ENCODE assay signal across 8 mouse cellular contexts in genomic region chr9:109054712-109055111, GRCm38 (mm10). TPM values are rescaled to one million over a fixed set of nuclear protein-coding genes. Genes with fewer than 3 reads are reported as not detected.
DNase-seq lines count a peak whose midpoint lies in the region; ATAC-seq and TF ChIP-seq lines count a peak whose summit lies in the region.

No protein-coding gene starts in this region.

- TF ChIP-seq POLR2A in bone marrow, adult 2 months (IDR thresholded peaks at IDR 0.05; ENCODE audit: borderline replicate concordance, control insufficient read depth, low read depth, low read length), result no peak
- TF ChIP-seq POLR2A in lung, adult 2 months (IDR thresholded peaks at IDR 0.05; ENCODE audit: borderline replicate concordance, extremely low read depth, low read depth, low read length), result 0 out of 2 replicates have a peak, but pooled peaks have one; percentile 28

- peak; percentile 31; the same call in 1 of the 2 replicates for ATAC-seq in forebrain, embryonic 11.5 days (replicated peaks; ENCODE audit: low FRiP score)
- peak; percentile 70 for ATAC-seq in neural tube, embryonic 14.5 days (ENCODE audit: low read depth)

- peak overlapping the region; percentile 41 for H3K4me3 ChIP-seq in E14TG2a.4 (replicated peaks; ENCODE audit: low read length)
- H3K4me3 ChIP-seq in bone marrow, adult 2 months (replicated peaks; ENCODE audit: control insufficient read depth, low read depth, low read length), result peak overlapping the region; percentile 56
- peak overlapping the region; percentile 9; the same call in 1 of the 2 replicates for H3K4me3 ChIP-seq in forebrain, embryonic 11.5 days (ENCODE audit: low read depth, low read length)
- H3K4me3 ChIP-seq in lung, adult 2 months (replicated peaks; ENCODE audit: extremely low read depth, low read depth, low read length), result peak overlapping the region; percentile 57
- peak overlapping the region; percentile 30 for H3K4me3 ChIP-seq in neural tube, embryonic 14.5 days (ENCODE audit: low read depth, low read length)

- H3K9ac ChIP-seq in forebrain, embryonic 11.5 days (ENCODE audit: low read length), result peak overlapping the region; percentile 5; the same call in 1 of the 2 replicates
- H3K9ac ChIP-seq in neural tube, embryonic 14.5 days (replicated peaks; ENCODE audit: low read depth, low read length), result 0 out of 2 replicates have a peak overlapping the region, but pooled peaks have one; percentile 28

- no peak for TF ChIP-seq CTCF in E14TG2a.4 (conservative IDR thresholded peaks at IDR 0.05; ENCODE audit: low read length)
- TF ChIP-seq CTCF in bone marrow, adult 2 months (IDR thresholded peaks at IDR 0.05; ENCODE audit: control insufficient read depth, insufficient read depth, low read length), result no peak
- TF ChIP-seq CTCF in lung, adult 2 months (IDR thresholded peaks at IDR 0.05; ENCODE audit: insufficient read depth, low read length), result no peak

- 2% methylated on average over 7 of the region's 7 CpGs for WGBS in bone marrow, adult 2 months
- WGBS in forebrain, embryonic 11.5 days, result 4% methylated on average over 7 of the region's 7 CpGs
- under 1% methylated on average over 7 of the region's 7 CpGs for whole genome bisulfite sequencing in lung, adult 2 months
- WGBS in neural tube, embryonic 14.5 days, result 10% methylated on average over 7 of the region's 7 CpGs

- H3K4me1 ChIP-seq in E14TG2a.4 (replicated peaks; ENCODE audit: low read depth, low read length), result peaks cover 96% of the 10 kb centered on the region
- H3K4me1 ChIP-seq in bone marrow, adult 2 months (ENCODE audit: control insufficient read depth, insufficient read depth, low read length), result peaks cover 12% of the 10 kb centered on the region
- 0 out of 2 replicates have a peak, but pooled peaks cover 7% of the 10 kb centered on the region for H3K4me1 ChIP-seq in forebrain, embryonic 11.5 days (replicated peaks; ENCODE audit: control insufficient read depth, insufficient read depth, low read length)
- peaks cover 18% of the 10 kb centered on the region for H3K4me1 ChIP-seq in lung, adult 2 months (ENCODE audit: control insufficient read depth, insufficient read depth, low read length)
- H3K4me1 ChIP-seq in neural tube, embryonic 14.5 days (ENCODE audit: control insufficient read depth, insufficient read depth, low read length), result peaks cover 15% of the 10 kb centered on the region

- peak overlapping the region; percentile 29; the same call in 1 of the 2 replicates for H3K4me2 ChIP-seq in forebrain, embryonic 11.5 days (ENCODE audit: low read depth, low read length, severe bottlenecking)
- H3K4me2 ChIP-seq in neural tube, embryonic 14.5 days (ENCODE audit: low read depth, low read length), result peak overlapping the region; percentile 38

- H3K36me3 ChIP-seq in E14TG2a.4 (ENCODE audit: insufficient read depth, low read length), result peaks cover 27% of the 10 kb centered on the region
- no peaks in the 10 kb centered on the region; the same call in 1 of the 2 replicates for H3K36me3 ChIP-seq in forebrain, embryonic 11.5 days (ENCODE audit: control insufficient read depth, insufficient read depth, low read length)
- H3K36me3 ChIP-seq in neural tube, embryonic 14.5 days (ENCODE audit: control insufficient read depth, insufficient read depth, low read length), result peaks cover 16% of the 10 kb centered on the region

- H3K27ac ChIP-seq in bone marrow, adult 2 months (ENCODE audit: control insufficient read depth, insufficient read depth, low read depth, low read length, poor library complexity), result peak overlapping the region; percentile 54
- peak overlapping the region; percentile 53; the same call in 1 of the 2 replicates for H3K27ac ChIP-seq in forebrain, embryonic 11.5 days (ENCODE audit: low read depth, low read length)
- H3K27ac ChIP-seq in neural tube, embryonic 14.5 days (ENCODE audit: low read depth, low read length), result peak overlapping the region; percentile 71

- intact Hi-C loops in heart, postnatal 10 days (cut with DNase I), result no loop called here

- no peaks in the 10 kb centered on the region for H3K27me3 ChIP-seq in E14TG2a.4 (ENCODE audit: insufficient read depth, low read length)
- H3K27me3 ChIP-seq in forebrain, embryonic 11.5 days (ENCODE audit: control insufficient read depth, insufficient read depth, low read length), result no peaks in the 10 kb centered on the region
- no peaks in the 10 kb centered on the region for H3K27me3 ChIP-seq in neural tube, embryonic 14.5 days (ENCODE audit: control insufficient read depth, insufficient read depth, low read length)

- H3K9me3 ChIP-seq in E14TG2a.4 (ENCODE audit: low read length), result no peaks in the 10 kb centered on the region
- no peaks in the 10 kb centered on the region for H3K9me3 ChIP-seq in forebrain, embryonic 11.5 days (ENCODE audit: control insufficient read depth, low read length)
- no peaks in the 10 kb centered on the region for H3K9me3 ChIP-seq in neural tube, embryonic 14.5 days (ENCODE audit: control insufficient read depth, low read length)

- DNase-seq in forebrain, embryonic 11.5 days (ENCODE audit: low spot score), result no peak
- peak; percentile 75 to 77 for DNase-seq in heart, postnatal 10 days
- peak; percentile 64 to 76 for DNase-seq in kidney, postnatal 4 days
- peak; percentile 56 for DNase-seq in lung, adult 2 months
- peak; percentile 63 for DNase-seq in thymus, postnatal 14 days

RNA-seq across cellular contexts. Expression of gene Trex1, which starts 4.8 kb away (rescaled TPM):
- polyA plus RNA-seq in bone marrow, adult 2 months (2011; ENCODE audit: insufficient read depth, insufficient read length, low replicate concordance, missing spikeins), result 10.1 and 19.5 TPM in 2 replicates
- 5.9 and 8.2 TPM in 2 replicates for polyA plus RNA-seq in forebrain, embryonic 11.5 days (2014; fragmentation: Nextera tagmentation; extraction: Ambion mirVana)
- total RNA-seq in heart, postnatal 10 days (2021), result 10 to 100 TPM in 1 of 2 experiments, 1 to 10 TPM in 1; 9.8 to 12.2 TPM
- 83.7 and 86.9 TPM in 2 replicates for polyA plus RNA-seq in lung, adult 2 months (2012; rRNA removed)
- polyA plus RNA-seq in neural tube, embryonic 14.5 days (2014; fragmentation: Nextera tagmentation; extraction: Ambion mirVana), result 12.4 and 13.4 TPM in 2 replicates

RNA-seq across cellular contexts. Expression of gene Shisa5, which starts 16.3 kb away (rescaled TPM):
- polyA plus RNA-seq in bone marrow, adult 2 months (2011; ENCODE audit: insufficient read depth, insufficient read length, low replicate concordance, missing spikeins), result 69.2 and 133 TPM in 2 replicates
- polyA plus RNA-seq in forebrain, embryonic 11.5 days (2014; fragmentation: Nextera tagmentation; extraction: Ambion mirVana), result 30.4 and 33.9 TPM in 2 replicates
- 10 to 100 TPM; 51.6 to 53.2 TPM for total RNA-seq in heart, postnatal 10 days (2021)
- 918 and 1,083 TPM in 2 replicates for polyA plus RNA-seq in lung, adult 2 months (2012; rRNA removed)
- polyA plus RNA-seq in neural tube, embryonic 14.5 days (2014; fragmentation: Nextera tagmentation; extraction: Ambion mirVana), result 55.4 TPM in 2 replicates

RNA-seq across cellular contexts. Expression of gene Atrip, which starts 19.2 kb away (rescaled TPM):
- 5.8 and 10.2 TPM in 2 replicates for polyA plus RNA-seq in bone marrow, adult 2 months (2011; ENCODE audit: insufficient read depth, insufficient read length, low replicate concordance, missing spikeins)
- 28.1 and 32.1 TPM in 2 replicates for polyA plus RNA-seq in forebrain, embryonic 11.5 days (2014; fragmentation: Nextera tagmentation; extraction: Ambion mirVana)
- 10 to 100 TPM in 1 of 2 experiments, 1 to 10 TPM in 1; 9.2 to 10.4 TPM for total RNA-seq in heart, postnatal 10 days (2021)
- 18.8 and 21.9 TPM in 2 replicates for polyA plus RNA-seq in lung, adult 2 months (2012; rRNA removed)
- polyA plus RNA-seq in neural tube, embryonic 14.5 days (2014; fragmentation: Nextera tagmentation; extraction: Ambion mirVana), result 31.4 and 34.8 TPM in 2 replicates

RNA-seq across cellular contexts. Expression of gene Ccdc51, which starts 27.6 kb away (rescaled TPM):
- 3.4 and 6.0 TPM in 2 replicates for polyA plus RNA-seq in bone marrow, adult 2 months (2011; ENCODE audit: insufficient read depth, insufficient read length, low replicate concordance, missing spikeins)
- polyA plus RNA-seq in forebrain, embryonic 11.5 days (2014; fragmentation: Nextera tagmentation; extraction: Ambion mirVana), result 13.2 and 17.4 TPM in 2 replicates
- 10 to 100 TPM; 10.3 to 12.4 TPM for total RNA-seq in heart, postnatal 10 days (2021)
- polyA plus RNA-seq in lung, adult 2 months (2012; rRNA removed), result 3.5 and 3.7 TPM in 2 replicates
- polyA plus RNA-seq in neural tube, embryonic 14.5 days (2014; fragmentation: Nextera tagmentation; extraction: Ambion mirVana), result 10.7 and 13.1 TPM in 2 replicates

RNA-seq across cellular contexts. Expression of gene Tma7, which starts 27.7 kb away (rescaled TPM):
- polyA plus RNA-seq in bone marrow, adult 2 months (2011; ENCODE audit: insufficient read depth, insufficient read length, low replicate concordance, missing spikeins), result 206 and 254 TPM in 2 replicates
- polyA plus RNA-seq in forebrain, embryonic 11.5 days (2014; fragmentation: Nextera tagmentation; extraction: Ambion mirVana), result 671 and 746 TPM in 2 replicates
- total RNA-seq in heart, postnatal 10 days (2021), result 100 to 1,000 TPM; 272 to 274 TPM
- 13.4 and 19.0 TPM in 2 replicates for polyA plus RNA-seq in lung, adult 2 months (2012; rRNA removed)
- polyA plus RNA-seq in neural tube, embryonic 14.5 days (2014; fragmentation: Nextera tagmentation; extraction: Ambion mirVana), result 712 and 779 TPM in 2 replicates
